Mouse (Mus musculus): Measurements from ENCODE around the gene Dock8.

- TF ChIP-seq GATA1 (IDR thresholded peaks at IDR 0.05; ENCODE audit: low read length) = no peak
- no peak for TF ChIP-seq TAL1 (IDR thresholded peaks at IDR 0.05; ENCODE audit: low read length)
These were observed 40.8 kb upstream of the Dock8 start for GRCm38 (mm10) chr19:24958531-24958930.

Data from erythroblast, embryonic 14.5 days (primary cell).